Mouse (Mus musculus): ENCODE measurements around the gene Resf1. TPM values are rescaled to one million over a fixed set of nuclear protein-coding genes. Genes with fewer than 3 reads are reported as not detected.
"Not testable (repeated sequence)": the region's sequence is repeated elsewhere in the genome, so short reads cannot be mapped to it uniquely, and the experiment has no call there.

Resf1 gene
- 10 to 100 TPM; 45.0 to 49.8 TPM for total RNA-seq (2021)
- long read RNA-seq, experiment 1: 0 reads
- long read RNA-seq, experiment 2, partial matches to known transcripts: 2 of 4 reads
- long read RNA-seq, experiment 2, other reads (novel, unspliced or antisense): 2 of 4 reads

GRCm38 (mm10) chr6:149308956-149309932 is at the start of gene Resf1:
Gene Resf1 (plus strand): TSS chr6:149309414.
- DNase-seq (ENCODE audit: low spot score in 2 of 2): peak; percentile 76 to 78

GRCm38 (mm10) chr6:149260801-149261239 is 48.4 kb upstream of the Resf1 start:
- DNase-seq (ENCODE audit: low spot score in 2 of 2): no peak

GRCm38 (mm10) chr6:149267951-149268350 is 41.3 kb upstream of the Resf1 start:
- no peak for DNase-seq (ENCODE audit: low spot score in 2 of 2)

GRCm38 (mm10) chr6:149278248-149278731 is 30.9 kb upstream of the Resf1 start:
- DNase-seq (ENCODE audit: low spot score in 2 of 2): no peak

GRCm38 (mm10) chr6:149278866-149279265 is 30.3 kb upstream of the Resf1 start:
- DNase-seq (ENCODE audit: low spot score in 2 of 2): no peak

GRCm38 (mm10) chr6:149280511-149280910 is 28.7 kb upstream of the Resf1 start:
- DNase-seq (ENCODE audit: low spot score in 2 of 2): no peak

GRCm38 (mm10) chr6:149288190-149288589 is 21.0 kb upstream of the Resf1 start:
- DNase-seq (ENCODE audit: low spot score in 2 of 2): not testable (repeated sequence)

GRCm38 (mm10) chr6:149303231-149303630 is 6.0 kb upstream of the Resf1 start:
- not testable (repeated sequence) for DNase-seq (ENCODE audit: low spot score in 2 of 2)

- no peak for DNase-seq (ENCODE audit: low spot score in 2 of 2)
These were observed 2.1 kb upstream of the Resf1 start for GRCm38 (mm10) chr6:149307092-149307491.

- no peak for DNase-seq (ENCODE audit: low spot score in 2 of 2)
These were observed 1.4 kb upstream of the Resf1 start for GRCm38 (mm10) chr6:149307801-149308200.

- no peak for DNase-seq (ENCODE audit: low spot score in 2 of 2)
These were observed 1.0 kb downstream of the Resf1 start for GRCm38 (mm10) chr6:149310226-149310625.

GRCm38 (mm10) chr6:149311044-149311443 is 1.8 kb downstream of the Resf1 start:
- no peak for DNase-seq (ENCODE audit: low spot score in 2 of 2)

- DNase-seq (ENCODE audit: low spot score in 2 of 2): no peak
These were observed 2.6 kb downstream of the Resf1 start for GRCm38 (mm10) chr6:149311778-149312177.

- DNase-seq (ENCODE audit: low spot score in 2 of 2): no peak
These were observed 3.0 kb downstream of the Resf1 start for GRCm38 (mm10) chr6:149312221-149312620.

- DNase-seq (ENCODE audit: low spot score in 2 of 2): no peak
These were observed 5.7 kb downstream of the Resf1 start for GRCm38 (mm10) chr6:149314918-149315317.

- no peak for DNase-seq (ENCODE audit: low spot score in 2 of 2)
These were observed 14.5 kb downstream of the Resf1 start for GRCm38 (mm10) chr6:149323523-149324241.

- no peak for DNase-seq (ENCODE audit: low spot score in 2 of 2)
These were observed 15.0 kb downstream of the Resf1 start for GRCm38 (mm10) chr6:149324242-149324633.

GRCm38 (mm10) chr6:149329071-149329470 is 19.9 kb downstream of the Resf1 start:
- DNase-seq (ENCODE audit: low spot score in 2 of 2): no peak

- DNase-seq (ENCODE audit: low spot score in 2 of 2): no peak
These were observed 21.1 kb downstream of the Resf1 start for GRCm38 (mm10) chr6:149330332-149330731.

- DNase-seq (ENCODE audit: low spot score in 2 of 2): no peak
These were observed 23.8 kb downstream of the Resf1 start for GRCm38 (mm10) chr6:149333036-149333435.

- DNase-seq (ENCODE audit: low spot score in 2 of 2): no peak
These were observed 28.8 kb downstream of the Resf1 start for GRCm38 (mm10) chr6:149337990-149338389.

- DNase-seq (ENCODE audit: low spot score in 2 of 2): no peak
These were observed 29.4 kb downstream of the Resf1 start for GRCm38 (mm10) chr6:149338622-149339021.
